Mouse (Mus musculus): ENCODE measurements at regions not wholly inside any gene's neighbourhood (a gene's known extent, or its start where the extent isn't known, plus 50 kb on each side); places are given as distances from the start of the nearest gene placed in this dataset.

DNA sequence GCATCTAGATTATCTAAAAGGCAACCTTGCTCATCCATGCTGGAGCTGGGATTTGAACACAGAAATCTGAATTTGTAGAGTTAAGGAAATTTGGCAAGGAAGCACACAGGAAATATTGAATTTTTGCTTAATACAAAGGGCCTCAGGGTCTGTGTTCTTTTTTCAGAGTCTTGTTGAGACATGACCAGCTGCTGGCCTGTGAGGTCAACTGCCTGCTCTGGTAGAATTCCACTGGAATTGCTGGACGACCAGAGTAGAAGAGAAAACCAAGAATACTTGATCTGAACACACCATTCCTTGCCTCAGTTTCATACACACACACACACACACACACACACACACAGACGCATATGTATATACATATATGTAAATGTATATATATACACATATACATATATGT lies 84.1 kb upstream of the Lifr start:
- peak; percentile 33 for DNase-seq

DNA sequence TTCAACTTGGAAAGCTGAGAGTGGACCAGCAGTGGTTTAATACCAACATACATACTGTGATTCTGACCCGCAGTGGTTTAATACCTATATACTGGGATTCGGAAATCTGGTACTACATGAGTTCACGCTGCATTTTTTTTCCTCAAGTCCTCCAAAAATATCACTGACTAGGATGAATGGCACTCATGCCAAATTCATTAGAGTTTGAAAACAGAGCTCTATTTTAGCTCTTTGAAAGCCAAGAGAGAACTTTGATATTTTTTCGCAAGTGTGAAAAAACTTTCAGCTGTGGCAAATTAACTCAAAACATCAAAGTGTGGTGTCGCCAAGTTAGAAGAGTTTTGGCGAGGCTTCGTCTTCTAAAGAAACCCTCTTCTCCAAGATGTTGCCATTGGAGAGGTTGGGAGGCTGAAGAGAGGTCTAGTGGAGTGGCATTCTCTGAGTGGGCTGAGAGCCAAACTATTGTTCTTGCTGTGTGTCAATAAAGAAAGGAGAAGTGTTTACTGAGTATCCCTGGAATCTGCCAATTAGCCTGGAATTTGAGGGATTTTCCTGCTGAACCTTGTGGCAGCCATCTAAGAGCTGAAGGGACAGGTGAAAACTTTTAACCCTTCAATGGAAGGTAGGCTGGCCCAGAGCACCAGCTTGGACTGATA lies 81.6 kb upstream of the Lifr start:
- DNase-seq, result no peak

DNA sequence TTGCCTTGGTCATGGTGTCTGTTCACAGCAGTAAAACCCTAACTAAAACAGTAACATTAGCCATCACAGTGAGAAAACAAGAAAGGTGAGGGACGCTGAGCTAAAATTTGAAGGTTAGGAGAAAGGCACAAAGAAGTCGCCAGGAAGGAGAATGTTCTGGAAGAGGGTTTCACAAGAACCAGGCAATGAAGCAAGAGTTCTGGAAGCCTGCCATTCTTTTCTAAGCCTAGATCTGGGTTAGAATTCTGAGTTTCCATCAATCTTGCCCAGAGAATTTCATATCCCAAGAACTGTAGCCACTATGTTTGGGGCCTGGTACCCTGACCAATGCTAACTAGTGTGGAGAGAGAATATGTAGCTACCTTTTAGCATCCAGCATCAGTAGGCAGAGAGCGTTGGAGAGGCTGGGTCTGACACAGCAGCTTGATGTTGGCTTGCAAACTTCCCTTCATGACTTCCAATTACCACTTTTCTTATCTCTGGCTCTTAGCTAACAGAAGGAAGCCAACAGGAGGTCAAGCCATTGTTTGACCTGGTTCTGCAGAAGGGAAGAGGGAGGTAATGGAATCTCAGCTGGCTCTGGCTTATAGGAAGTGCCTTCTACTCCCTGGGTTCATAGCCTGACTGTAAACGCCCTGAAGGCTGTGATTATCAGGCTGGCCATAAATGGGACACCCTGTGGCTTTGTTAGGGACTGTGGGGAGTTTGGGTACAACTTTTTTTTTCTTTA lies 79.3 kb upstream of the Lifr start:
- DNase-seq, result peak; percentile 24

DNA sequence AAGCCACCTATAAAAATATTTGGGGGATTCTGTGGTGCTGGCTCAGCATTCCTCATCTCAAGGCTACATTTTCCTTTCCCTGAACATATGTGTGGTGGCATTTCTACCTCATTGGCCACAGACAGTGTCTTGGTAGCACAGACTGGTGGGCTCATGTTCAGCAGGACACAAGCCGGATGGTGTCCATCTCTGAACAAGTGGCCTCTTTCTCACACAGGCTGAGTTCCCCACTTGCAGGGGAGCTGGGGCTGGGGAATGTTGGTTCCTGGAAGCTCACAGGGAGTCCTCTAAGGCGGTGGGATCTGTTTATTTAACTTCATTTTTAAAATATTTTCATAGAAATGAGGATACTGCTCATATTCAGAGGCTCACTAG lies 78.7 kb upstream of the Lifr start:
- no peak for DNase-seq

DNA sequence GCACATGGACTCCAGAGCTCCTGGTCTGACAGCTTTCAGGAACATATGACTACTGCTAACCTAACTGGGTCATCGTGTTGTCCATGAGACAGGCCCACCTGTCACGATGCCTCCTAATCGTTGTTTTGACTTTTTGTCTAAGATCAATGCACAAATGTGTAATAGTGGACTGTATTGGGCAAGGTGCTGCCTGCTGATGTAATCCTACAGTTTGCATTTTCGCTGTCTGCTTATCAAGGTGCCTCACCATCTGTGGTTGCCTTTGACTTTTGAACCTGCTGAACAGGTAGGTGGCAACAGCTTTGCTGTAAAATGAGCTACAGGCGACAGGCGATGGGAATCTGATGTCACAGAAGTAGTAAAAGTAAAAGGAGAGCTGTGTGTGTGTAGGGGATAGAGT lies 78.0 kb upstream of the Lifr start:
- DNase-seq, result no peak

DNA sequence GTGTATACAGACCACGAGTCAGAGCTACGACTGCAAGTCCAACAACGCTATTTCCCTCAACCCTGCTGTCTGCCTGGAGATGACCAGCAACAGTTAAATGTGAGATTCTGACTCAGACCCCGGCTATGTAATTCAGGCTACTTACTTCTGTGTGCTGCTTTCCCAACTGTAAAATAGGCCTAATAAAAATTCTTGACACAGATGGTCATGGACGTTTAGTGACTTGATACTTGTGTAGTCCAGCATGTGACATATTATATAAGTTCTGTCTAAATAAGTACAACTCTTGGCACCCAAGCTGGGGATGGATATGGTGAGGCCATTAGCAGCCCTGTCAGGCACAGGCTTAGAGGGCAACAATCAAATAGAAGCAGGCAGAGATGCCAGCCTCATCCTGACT lies 77.4 kb upstream of the Lifr start:
- no peak for DNase-seq

DNA sequence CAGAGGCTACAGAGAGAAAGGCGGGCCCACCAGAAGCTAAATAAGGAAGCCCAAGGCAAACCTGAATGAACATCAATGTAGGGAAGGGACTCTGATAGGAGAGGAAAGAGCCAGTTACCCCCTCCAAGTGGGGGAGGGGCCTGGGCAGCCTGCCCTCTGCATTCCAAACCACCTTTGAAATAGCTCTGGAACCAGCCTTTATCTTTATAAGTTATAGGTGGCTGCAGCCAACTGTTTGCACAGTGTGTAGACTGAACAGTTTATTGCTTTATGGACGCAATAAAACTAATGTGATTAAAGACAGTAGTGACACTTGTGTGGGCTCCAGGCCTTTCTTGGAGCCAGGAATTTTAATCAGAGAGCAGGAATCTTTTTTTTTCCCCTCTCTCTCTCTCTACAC lies 75.4 kb upstream of the Lifr start:
- DNase-seq, result no peak

DNA sequence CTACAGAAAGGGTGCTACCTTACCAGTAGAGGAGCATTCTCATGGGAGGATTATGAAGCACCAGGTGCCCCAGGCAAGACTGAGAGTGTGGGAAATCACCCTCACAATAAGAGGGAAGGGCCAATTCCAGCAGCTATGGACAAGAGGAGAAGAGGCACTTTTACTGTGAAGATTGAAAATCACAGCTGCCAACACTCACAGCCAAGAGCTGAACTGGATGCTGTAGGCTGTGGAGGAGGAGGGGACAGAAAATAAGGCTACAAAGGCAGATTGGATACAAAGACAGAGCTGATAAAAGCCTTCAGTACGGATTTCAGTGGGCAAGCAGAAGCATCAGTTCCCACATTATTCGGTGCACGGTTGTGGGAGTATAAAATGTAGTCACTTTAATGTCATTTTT lies 74.4 kb upstream of the Lifr start:
- DNase-seq, result no peak

DNA sequence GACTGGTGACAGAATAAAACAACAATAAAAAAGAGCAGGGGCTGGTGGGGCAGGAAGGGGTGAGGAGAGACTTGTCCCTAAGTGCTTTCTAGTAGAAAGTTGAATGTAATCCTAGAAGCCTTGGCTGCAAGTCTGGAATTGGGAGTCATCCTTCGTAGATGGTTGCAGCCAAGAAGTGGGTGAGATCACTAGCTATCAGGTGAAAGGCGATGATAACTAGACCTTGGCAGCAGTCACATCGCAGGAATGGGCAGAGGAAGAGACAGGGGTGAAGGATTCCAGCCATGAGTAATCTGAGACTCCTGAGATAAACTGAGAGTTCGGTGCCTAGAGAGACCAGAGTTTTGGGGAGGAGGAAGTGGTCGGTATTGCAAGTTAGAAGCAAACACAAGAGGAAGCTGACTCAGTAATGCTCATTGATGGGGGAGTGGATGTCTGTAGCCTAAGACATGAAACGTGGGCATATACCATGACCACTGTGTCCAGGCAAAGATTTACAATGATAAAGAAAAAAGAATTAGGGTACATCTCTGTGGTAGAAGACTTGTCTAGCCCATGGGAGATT lies 73.1 kb upstream of the Lifr start:
- DNase-seq, result no peak

DNA sequence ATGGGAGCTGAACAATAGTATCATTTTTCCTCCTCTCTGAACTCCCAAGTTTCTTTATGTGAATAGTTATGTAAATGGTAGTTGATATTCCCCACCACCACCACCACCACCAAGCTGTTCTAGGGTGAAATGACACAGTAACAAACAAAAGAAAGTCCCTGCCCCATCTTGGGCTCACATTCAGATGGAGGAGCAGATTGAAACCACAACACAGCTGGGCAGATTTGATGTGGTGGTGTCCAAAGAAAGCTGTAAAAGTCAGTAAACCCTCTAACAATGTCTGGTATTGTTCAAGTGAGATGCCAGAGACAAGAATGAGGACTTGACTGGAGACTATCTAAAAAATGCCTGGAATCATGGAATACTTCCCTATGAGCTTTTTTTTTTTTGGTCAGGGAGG lies 67.8 kb upstream of the Lifr start:
- no peak for DNase-seq

DNA sequence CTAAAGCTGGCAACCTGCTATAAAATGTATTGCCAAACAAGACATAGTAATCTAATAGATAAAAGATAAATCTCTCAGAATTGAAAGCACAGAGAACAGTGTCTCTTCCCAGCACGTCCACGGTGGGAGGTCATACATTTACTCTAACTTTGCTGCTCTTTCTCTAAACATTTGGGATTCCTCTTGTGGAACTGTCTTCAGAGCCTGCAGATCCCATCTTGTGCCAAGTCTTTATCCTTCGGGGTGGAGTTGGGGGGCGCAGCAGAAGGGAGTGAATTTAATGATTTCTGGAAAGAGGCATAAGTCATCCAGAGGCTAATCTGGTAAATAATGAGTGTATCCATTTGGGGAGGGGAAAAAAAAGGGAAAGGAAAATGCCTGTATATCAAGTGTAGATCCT lies 65.2 kb upstream of the Lifr start:
- DNase-seq, result no peak

DNA sequence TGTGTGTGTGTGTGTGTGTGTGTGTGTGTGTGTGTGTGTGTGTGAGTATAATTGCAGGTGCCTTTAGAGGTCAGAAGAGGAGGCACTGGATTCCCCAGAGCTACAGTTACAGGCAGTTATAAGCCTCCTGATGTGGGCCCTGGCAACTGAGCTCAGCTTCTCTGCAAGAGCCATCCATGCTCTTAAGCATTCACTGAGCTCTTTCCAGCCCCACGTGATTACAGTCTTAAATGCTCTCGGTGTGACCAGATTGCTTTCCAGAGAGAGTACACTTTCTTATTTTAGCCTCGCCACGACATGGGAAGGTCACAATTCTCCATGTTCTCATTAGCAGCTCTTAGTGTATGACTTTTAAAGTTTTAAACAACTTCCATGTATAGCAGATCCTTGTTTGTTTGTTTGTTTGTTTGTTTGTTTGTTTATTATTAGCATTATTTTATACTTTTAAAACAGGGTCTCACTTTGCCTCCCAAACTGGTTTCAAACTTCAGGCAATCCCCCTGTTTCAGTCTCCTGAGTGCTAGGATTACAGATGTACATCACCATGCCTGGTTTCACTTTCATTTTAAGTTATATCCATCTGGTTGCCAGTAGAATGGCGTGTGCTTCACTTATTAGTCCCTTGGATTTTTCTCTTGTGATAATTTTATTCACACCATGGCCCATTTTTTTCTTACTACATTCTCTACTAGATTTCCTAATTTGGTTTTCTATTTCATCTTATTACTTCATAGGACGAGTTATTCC lies 58.9 kb upstream of the Lifr start:
- DNase-seq, result no peak

DNA sequence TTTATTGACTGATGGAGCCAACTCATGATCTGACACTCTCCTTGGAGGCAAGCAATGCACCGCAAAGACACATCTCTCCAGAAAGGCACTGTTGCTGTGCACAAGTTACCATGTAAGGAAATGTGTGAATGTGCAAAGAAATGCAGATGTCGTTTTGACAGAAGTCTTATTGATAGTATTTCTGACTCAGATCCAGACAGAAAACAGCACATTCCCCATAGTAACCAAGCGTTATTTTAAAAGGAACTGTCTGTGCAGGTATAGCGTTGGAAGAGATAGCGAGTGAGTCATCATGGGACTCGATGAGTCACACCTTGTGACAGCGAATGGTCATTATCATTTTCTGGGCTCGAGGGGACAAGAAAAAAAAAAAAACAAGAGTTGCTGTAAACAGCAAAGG lies 52.9 kb upstream of the Lifr start:
- DNase-seq, result no peak

DNA sequence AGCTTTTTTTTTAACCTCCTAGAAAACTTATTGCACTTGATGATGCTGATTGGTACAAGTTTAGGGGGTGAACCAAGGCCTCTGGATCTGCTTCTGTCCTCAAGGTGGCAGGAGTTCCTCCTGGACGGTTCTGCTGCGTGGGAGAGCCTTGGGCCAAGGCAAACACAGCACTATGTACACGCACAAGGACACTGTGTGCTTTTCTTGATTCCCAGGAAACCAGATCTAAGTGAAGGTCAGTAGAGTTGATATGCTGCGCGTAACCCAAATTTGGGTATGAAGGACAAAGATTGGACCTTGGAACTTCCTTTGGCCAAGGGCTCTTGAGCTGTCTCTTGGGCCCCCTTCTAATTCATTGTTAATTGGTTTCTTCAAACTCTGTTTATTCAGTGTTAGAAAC lies 51.3 kb upstream of the Lifr start:
- peak; percentile 46 for DNase-seq

DNA sequence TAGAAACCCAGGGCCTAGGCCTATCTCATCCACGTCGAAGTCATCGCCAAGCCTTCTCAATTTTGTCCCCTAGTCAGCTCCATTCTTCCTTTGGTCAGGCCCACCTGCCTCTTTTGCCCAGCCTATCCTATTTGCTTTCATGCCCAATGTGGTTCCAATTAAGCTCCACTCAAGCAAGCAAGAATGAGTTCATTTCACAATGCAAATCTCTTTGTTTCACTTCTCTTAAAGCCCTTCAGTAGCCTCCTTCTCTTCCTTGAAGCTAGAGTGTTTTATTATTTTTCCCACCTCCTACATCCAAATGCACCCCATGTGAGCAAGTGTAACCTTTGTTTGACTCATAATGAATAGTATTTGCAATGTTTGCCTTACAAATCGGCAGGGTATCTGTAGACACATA lies 50.6 kb upstream of the Lifr start:
- DNase-seq, result no peak
